Mouse (Mus musculus): ENCODE measurements around the gene Tbx5.
"Not testable (repeated sequence)": the region's sequence is repeated elsewhere in the genome, so short reads cannot be mapped to it uniquely, and the experiment has no call there.

Tbx5 gene

GRCm38 (mm10) chr5:119844366-119844765 lies 11.9 kb downstream of the Tbx5 start:
- no peak for DNase-seq

- DNase-seq, result no peak
These were observed 12.5 kb downstream of the Tbx5 start for GRCm38 (mm10) chr5:119844994-119845393.

- no peak for DNase-seq
These were observed 24.6 kb downstream of the Tbx5 start for GRCm38 (mm10) chr5:119857052-119857451.

GRCm38 (mm10) chr5:119861301-119861700 lies 28.8 kb downstream of the Tbx5 start:
- DNase-seq, result no peak

- DNase-seq, result no peak
These were observed 30.0 kb downstream of the Tbx5 start for GRCm38 (mm10) chr5:119862431-119862830.

- no peak for DNase-seq
These were observed 34.1 kb downstream of the Tbx5 start for GRCm38 (mm10) chr5:119866277-119867235.

- no peak for DNase-seq
These were observed 35.5 kb downstream of the Tbx5 start for GRCm38 (mm10) chr5:119867986-119868385.

GRCm38 (mm10) chr5:119875421-119875820 lies 43.0 kb downstream of the Tbx5 start:
- no peak for DNase-seq

DNA sequence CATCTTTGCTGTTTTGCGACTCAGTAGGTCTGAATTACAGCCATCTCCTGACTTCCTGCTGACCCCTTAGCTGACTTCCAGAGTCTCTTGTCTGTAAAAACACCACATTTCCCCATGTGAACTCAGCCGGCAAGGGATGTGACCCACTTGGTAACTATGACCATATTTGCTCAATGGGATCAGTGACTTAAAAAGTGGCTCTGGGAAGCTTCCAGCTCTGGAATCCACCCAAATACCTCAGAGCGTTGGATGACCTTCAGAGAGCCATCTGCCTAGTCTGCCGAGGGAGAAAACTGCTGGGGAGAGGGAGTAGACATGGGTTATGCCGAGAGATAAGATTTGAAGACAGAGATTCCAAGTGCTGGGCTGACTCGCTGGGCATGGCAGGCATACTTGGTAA lies 44.7 kb downstream of the Tbx5 start:
- DNase-seq, result peak in 1 of 2 experiments; percentile 7

DNA sequence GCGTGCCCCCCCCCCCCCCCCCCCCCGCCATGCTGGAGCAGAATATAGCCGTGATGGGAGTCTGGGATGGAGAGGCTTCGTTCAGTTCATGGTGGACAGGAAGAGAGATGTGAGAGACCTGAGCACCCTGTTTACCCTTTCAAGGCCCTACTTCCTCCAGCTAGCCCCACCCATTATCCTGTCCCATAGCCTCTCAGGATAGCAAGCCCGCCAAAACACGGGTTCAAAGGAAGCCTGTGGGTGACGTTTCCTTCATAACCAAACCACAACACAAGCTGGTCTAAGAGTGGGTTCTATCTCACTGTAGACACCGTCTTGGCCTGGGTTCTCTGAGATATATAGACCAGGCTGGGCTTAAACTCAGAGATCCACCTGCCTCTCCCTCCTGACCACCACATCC lies 53.1 kb downstream of the Tbx5 start:
- DNase-seq, result no peak

- DNase-seq, result no peak
These were observed 54.9 kb downstream of the Tbx5 start for GRCm38 (mm10) chr5:119887381-119887780.

- DNase-seq, result no peak
These were observed 59.5 kb downstream of the Tbx5 start for GRCm38 (mm10) chr5:119891960-119892359.

- DNase-seq, result no peak
These were observed 60.6 kb downstream of the Tbx5 start for GRCm38 (mm10) chr5:119893060-119893459.

- DNase-seq, result no peak
These were observed 64.1 kb downstream of the Tbx5 start for GRCm38 (mm10) chr5:119896605-119897004.

GRCm38 (mm10) chr5:119916551-119917171 lies 84.2 kb downstream of the Tbx5 start:
- DNase-seq, result no peak

DNA sequence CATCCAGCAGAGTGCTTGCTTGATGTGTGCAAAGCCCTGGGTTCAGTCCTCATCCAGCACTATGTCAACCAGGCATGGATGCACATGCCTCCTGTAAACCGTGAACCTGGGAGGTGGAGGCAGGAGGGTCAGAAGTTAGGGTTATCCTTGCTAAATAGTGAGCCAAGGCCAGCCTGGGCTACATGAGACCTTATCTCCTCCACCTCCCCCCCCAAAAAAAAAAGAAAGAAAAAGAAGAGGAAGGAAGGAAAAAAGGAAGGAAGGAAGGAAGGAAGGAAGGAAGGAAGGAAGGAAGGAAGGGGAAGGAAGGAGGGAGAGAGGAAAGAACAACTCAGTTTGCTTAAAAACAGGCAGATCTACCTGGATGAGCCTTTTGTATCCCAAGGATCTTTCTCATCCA lies 85.9 kb downstream of the Tbx5 start:
- DNase-seq, result not testable (repeated sequence)

DNA sequence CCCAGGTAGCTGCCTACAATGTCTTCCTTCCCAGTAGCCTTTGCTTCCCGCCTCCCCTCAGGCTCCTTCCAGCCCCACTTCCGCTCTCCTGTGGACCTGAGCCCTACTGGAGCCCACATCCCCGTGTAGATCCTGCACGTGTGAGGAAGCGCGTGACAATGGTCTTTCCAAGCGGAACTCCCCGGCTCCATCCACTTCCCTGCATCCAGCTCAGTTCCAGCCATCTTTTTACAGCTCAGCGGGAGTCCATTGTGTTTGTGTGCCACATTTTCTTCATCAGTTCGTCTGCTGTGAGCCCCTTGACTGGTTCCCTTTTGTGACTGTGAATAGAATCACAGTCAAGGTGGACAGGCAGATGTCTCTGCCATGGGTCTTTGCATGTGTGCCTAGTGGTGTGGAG lies 88.5 kb downstream of the Tbx5 start:
- no peak for DNase-seq

DNA sequence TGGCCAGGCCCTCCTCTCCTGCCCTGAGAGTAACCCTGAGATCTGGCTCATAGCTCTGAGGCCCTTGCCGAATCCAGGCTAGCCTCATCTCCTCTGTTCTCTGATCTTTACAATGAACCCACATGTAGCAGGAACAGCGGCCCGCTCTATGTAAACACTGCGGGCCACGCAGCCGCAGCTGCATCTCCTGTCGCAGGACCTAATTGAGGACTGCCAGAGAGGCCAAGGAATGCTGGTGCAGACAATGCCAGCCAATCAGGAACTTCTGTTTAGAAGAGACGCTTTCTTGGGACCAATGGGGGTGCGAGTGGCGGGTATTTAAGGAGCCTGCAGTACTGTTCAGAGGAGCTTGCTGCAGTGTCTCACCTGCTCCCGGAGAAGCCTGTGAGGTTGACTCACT lies 89.8 kb downstream of the Tbx5 start:
- DNase-seq, result no peak
